Mouse (Mus musculus) layer of hippocampus, postnatal 25 days (tissue): ENCODE results near the gene Clec16a. TPM values are rescaled to one million over a fixed set of nuclear protein-coding genes. Genes with fewer than 3 reads are reported as not detected.

Source experiments
- DNase-seq, 2 experiments: peaks; one replicate each; pipeline ENCODE4 v3.0.0; 2022; ENCODE audit warnings: mixed read lengths in 2 of 2, low spot score in 1 of 2; ENCODE audit errors: extremely low spot score in 1 of 2
- total RNA-seq, 2 experiments: library from RNA; stranded (reverse); gene quantifications; 2 replicates each; pipeline ENCODE4 v1.2.3; 2021

The Clec16a gene
- total RNA-seq, 2 experiments from 2014 or later: 97.5 to 98.9 TPM

DNA sequence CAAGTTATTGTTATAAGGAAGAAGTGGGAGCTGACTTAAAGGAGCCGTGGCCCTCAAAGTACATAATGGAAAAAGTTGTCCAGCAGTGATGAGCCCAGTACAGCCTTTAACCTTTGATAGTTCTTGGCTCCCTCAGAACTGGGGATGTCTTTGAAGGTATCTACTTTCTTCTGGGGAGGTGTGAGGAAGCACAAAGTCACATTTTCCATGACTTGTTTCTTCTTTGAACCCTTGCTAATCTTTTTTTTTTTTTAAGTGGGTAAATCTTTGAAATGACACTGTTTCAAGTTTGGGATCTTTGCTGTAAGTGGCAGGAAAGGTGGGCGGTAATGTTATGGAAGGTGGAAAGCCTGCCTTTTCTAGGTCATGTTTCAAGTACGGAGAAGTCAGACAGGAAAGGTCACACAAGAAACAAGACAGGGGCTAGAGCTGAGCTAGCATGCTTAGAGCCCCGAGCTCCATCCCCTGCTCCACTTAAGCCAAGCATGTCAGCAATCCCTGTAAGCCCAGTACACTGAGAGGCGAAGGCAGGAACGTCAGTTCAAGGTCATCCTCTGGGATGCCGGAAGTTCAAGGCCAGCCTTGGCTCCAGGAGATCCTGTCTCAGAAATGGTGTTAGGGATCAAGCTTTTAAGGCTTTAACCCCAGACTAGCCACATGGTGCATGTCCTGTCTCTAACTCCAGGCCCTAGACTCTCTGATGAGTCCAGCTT lies 124.0 kb downstream of the Clec16a start:
- DNase-seq: no peak

DNA sequence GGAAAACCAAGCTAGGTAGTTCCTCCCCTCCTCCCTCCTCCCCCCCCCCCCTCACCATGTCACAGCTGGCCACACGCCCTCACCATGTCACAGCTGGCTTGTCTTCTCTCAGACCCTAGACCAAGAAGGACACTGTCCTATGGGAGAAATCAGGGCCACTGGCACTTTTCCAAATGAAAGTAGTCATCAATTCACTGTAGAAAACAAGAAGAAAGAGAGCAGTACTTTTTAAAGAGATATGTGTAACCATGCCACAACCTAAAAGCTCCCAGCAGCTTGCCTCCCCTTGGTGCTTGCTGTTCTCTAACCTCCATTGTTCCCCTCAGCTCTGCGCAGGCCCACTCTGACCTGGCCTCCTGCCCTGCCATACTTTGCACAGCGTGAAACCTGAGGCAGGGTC lies 124.8 kb downstream of the Clec16a start:
- no peak for DNase-seq

DNA sequence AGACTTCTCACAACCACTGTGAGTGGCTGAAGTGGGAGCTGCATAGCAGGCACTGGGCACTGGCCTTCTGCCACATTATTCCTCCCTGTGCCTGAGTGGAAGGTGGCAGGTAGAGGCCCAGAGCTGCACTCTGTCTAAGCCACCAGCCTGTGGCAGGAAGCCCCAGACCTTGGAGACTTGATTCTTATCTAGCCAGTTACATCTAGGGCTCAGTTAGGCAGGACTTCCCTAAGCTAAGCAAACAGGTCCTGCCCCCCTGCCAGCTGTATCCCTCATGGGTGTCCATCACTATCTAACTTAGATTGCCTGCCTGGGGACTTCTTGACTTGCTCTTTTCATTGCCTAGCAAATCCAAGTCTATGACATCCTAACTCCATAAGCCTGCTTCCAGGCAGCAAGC lies 127.4 kb downstream of the Clec16a start:
- no peak for DNase-seq

DNA sequence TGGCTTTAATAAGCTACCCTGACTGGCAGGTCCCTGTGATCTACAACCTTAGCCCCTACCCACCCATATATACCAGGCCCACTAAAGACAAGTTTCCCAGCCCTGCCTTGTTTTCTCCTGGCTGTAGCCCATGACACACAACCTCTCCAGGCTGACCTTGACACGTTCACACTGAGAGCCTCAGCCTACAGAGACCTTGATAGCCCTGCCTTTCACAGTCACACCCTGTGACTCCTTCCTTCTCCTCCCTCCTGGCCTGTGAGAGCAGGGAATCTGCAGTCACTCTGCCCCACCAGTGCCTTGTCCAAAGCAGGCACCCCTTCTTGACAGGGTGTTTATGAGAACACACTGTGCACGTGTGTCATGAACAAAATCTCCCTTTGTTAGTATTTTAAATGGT lies 128.9 kb downstream of the Clec16a start:
- DNase-seq: no peak

DNA sequence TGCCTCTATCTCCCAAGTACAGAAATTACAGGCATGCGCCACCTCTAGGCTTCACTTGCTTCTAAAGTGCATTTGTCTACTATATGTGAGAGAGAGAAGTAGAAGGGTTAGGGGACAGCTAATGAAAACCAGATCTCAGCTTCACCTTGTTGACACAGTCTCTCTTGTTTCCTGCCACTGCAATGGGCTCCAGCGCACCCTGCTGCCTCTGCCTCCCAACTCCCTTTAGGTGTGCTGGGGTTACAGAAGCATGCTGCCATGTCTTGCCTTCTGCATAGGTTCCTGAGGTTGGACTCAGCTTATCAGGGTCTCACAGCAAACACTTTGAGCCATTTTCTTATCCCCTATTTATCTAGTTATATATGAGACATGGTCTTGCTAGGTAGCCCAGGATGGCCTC lies 129.8 kb downstream of the Clec16a start:
- no peak for DNase-seq

DNA sequence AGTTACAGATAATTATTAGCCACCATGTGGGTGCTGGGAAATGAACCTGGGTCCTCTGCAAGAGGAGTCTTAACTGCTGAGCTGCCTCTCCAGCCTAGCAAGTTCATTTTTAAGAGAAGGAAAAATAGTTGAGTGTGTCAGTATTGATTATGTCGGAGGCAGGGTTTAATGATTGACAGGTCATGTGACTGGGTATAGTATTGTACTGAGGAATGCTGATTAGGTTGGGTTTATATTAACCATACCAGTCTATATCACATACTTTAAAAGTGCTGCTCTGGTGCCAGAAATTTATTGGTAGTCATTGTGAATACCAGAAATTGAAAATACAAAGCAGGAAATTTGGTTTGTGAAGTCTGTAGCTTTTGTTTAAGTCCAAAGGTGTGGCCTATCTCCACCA lies 130.5 kb downstream of the Clec16a start:
- DNase-seq: no peak

DNA sequence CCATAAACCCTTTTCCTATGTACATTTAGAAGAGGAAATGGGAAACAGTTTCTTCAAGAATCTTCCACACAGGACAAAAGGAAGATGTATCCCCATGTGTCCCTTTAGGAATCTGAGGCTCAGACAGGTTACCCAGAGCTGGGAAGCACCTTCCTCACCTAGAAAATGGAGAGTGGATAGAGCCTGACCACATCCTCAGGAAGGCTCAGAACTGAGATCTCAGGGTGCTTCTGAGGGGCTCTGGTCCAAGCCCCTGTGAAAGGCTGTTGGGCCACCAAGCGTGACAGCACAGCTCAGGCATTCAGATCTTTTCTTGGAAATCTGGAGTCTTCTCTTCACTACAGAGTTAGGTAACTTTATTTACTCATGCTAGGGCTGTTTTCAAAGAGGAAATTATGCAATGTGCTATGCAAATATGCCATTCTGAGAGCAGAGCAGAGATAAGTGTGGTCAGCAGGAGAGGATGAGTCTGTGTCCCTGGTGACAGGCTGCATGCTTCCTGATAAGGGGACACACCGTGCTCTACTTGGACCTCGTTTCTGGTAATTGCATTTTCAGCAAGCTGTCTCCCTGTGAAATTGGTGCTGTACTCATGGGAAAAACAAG lies 131.4 kb downstream of the Clec16a start:
- no peak for DNase-seq

DNA sequence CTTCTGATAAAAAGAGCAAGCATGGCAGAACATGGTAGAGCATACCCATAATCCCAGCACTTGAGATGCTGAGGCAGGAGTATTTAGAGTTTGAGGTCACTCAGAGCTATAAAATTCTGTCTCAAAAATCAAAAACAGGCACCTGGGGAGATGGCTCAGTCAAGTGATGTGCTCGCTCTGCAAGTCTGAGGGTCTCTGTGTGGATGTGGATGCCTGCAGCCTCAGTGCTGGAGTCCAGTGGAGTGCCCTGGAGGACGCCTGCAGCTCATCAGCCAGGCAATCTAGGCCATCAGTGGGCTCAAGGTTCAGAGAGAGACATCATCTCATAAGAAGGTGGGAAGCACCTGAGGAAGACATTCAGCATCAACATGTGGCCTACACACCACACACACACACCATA lies 137.4 kb downstream of the Clec16a start:
- DNase-seq: no peak

DNA sequence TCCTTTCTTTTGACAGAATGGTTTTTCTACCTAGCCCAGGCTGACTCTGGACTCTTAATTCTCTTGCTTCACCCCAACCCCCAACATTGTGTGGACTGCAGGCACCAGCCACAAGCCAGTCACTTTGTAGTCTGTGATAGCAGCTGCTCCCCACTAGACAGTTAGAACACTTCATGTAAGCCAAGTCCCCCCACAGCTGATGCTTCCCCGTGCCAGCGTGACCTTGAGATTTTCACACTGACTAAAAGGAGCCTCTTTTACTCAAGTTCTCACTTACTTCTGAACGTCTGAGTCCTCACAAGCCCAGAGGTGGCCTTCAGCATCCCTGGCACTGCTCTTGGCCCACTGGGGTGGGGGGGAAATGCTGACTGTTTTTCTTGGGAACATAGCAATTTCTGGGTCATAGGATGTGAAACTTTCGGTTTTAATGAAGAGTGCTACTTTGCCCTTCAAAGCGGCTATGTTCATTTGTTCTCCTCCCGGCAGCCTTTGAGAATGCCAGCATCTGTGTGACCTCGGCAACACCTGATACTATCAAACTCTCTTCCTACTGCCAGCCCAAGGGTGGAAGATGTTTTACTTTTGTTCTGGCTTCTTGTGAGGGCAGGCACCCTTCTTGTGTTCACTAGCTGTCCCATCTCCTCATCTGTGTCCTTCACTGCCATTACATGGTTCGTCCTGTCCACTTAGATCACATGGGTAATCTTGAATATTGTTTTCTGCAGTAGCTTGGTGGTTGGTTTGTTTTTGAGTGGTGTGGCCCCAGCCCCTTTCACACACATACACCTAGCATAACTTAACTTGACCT lies 138.3 kb downstream of the Clec16a start:
- DNase-seq: no peak

DNA sequence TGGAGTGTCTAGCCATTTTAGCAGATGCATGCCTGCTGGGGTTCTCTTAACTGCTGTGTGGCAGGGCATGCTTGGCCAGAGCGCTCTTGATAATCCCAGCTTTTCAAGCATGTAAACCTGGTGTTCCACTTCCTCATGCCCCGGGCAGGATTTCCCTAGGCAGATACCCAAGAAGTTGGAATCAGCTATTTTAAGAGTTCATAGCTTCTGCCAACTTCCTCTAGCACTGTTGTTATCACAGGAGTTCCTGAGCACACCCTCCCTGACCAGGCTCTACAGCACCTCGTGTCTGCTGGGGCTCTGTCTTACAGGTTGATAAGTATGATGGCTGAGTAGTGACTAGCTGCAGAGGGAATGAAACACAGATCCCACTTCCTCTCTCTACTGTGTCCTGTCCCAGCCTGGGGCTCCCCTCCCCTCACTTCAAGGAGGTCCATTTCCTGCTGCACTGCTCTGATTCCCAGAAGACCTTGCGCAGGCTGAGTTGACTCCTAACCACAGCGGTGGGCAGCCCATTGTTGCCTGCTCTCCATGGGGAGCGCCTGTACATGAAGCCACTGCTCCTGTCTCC lies 144.7 kb downstream of the Clec16a start:
- DNase-seq: no peak

DNA sequence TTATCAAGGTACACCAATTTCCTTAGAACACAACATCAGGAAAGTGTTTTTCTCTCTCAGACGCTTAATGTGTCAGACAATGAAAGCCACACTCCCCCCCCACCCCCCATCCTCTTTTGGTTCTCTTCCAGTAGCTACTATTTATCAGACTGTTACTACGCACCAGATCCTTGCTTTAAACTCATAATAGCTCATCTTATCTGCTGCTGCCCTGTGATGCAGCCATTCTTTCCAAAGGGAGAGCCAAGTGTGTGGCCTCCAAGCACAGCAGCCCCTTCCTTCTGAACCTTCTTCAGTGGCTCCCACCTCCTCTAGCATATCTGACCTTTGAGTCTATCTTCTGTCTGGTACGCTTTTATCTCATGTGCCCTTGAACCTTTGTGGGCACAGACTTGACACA lies 145.3 kb downstream of the Clec16a start:
- no peak for DNase-seq

DNA sequence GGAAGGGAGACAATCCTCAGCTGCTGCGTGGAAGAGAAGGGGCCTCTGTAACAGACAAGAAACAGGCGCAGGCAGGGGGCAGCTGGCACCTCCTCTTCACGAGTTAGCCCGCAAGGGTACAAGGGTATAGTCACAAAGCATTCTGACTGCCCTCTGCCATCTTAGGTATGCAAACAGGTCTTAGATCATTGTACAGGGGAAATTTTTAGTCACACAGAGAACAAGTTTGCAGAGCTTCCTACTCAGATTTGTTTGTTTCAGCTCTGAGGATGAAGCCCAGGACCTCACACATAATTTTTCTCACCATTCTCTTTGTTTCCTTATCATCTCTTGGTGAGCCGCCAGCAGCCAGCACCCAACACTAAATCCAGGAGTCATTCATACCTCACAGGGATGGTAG lies 146.6 kb downstream of the Clec16a start:
- no peak for DNase-seq

DNA sequence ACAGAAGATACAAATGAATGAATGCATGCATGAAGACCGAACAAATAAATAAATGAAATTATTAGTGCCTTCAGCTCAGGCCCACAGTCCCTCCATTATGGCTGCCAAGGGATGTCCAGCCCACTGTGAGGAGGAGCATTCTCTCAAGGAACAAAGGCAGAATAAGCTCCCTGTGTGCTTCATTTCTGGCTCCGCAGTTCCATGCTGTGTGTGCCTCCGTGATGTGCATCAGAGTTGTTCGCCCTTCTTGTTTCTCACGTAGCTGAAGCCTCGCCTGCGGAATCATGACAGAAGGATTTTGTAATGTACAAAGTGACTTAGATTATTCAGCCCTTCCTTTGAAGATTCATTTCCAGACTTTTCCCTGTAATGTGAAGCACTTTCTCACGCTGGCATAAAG lies 147.7 kb downstream of the Clec16a start:
- no peak for DNase-seq

DNA sequence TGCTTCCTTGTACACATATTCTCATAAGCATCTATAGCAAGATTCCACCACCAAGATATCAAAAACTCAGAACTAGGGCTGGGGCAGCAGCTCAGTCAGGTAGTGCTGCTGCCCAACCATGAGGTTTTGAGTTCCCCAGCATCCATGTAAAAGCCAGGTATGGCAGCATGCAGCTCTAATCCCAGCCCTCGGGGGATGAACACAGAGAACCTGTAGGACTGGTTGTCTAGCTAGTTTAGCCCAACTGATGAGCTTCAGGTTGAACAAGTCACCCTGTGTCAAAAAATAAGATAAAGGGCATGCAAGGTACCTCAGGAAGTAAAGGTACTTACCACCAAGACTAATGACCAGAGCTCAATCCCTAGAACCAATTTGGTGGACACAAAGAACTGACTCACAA lies 148.3 kb downstream of the Clec16a start:
- DNase-seq: no peak

DNA sequence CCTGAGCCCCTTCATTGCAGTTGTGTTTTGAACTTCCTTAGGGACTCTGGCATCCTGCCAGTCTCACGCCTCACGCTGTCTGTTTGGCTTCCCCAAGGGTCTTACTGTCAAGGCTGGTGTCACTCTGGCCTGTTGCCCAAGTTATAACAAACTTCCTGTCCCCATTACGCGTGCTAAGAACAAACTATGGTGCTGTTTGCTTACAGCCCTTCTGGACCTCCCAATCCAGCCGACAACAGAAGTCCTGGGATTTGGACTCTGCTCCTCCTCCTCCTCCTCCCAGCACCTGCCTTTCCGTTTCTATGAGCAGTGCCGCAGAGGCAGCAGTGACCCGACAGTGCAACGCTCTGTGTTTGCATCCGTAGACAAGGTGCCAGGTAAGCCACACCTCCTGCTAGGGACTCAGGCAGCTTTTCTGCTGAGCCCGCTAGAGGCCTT lies 149.3 kb downstream of the Clec16a start:
- DNase-seq: no peak

DNA sequence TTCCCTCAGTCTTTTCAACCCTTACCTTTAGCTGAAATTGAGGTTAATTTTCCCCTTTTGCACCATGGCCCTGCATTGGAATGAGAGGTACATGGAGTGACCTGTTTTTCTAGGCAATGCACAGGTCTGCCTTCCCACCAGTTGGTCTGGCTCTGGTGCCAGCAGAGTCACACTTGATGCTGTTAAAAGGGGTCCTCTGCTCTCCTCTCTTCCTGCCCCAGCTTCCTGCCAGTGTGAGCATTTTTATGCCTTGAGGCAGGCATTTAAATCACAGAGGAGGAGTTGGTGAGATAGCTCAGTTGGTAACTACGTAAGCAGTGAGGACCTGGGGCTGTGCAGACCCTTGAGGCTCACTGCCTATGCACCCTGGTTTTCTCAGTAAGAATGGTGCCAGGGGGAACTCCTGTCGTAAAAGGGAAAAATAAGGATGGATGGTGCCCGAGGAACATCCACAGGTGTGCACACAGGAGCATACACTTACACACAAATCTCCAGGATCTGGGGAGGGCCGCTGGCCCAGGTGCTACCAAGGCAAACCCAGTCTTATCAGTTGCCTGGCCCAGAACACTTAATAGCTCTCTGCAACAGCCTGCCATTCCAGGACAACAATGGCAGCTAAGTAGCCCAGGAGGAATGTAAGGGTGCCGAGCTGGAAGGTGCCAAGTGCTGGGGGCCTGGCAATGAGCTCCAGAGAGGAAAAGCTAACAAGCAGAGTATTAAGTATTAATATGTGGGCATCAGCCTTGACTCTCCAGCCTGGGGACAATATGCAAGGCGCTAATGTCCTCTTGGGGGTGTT lies 152.9 kb downstream of the Clec16a start:
- no peak for DNase-seq

DNA sequence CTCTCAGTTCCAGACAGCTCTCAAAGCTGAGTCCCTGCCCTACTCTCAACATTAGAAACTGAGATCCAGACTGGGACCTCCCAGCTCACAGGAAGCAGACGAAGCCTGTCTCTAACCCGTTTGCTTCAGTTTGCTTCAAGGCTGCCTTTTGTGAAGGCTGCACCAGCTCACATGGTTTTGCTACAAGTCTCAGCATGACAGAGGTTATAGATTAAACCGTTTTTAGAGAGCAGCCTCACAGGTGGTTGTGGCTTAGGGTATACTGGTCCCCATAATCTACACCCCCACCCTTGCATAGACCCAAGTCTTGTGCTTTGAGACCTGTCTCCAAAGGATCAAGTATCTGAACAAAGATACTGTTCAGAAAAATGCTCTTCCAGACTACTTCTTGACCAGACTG lies 154.2 kb downstream of the Clec16a start:
- DNase-seq: no peak

DNA sequence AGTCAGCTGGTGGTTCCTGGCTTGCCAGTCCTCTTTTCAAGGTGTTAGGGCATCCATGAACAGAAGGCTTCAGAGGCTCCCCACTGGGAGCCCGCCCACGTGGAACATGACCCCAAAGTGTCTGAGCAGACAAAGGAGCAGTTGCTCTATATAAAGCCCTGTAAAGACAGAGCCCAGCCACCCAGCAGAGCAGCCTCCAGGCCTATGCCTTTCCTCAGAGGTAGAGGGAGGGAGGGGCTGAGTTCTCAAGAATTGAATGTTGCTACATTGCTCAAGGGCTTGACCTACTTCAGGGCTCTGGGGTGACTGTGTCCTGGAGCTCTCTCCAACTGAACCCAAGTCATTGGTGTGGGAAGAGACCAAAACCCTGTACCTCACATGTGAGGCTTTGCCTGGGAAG lies 155.0 kb downstream of the Clec16a start:
- DNase-seq: no peak

DNA sequence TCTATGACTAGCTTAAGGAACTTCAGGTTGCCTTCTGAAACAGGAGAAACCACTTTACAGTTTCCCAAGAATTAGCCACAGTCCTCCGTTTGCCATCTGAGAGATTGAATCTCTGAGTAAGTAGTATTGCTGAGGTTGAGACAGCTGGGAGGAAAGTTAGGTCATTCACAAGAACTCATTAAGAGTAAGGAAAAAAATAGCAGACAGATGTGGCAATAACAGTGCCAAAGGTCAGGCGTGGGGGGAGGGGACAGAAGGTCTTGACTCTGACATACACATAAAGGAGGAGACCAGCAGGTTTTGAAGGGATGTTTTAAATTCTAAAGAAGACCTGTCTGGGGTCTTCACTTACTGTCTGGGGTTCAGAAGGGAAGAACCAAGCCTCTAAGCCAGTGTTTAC lies 157.3 kb downstream of the Clec16a start:
- DNase-seq: no peak

DNA sequence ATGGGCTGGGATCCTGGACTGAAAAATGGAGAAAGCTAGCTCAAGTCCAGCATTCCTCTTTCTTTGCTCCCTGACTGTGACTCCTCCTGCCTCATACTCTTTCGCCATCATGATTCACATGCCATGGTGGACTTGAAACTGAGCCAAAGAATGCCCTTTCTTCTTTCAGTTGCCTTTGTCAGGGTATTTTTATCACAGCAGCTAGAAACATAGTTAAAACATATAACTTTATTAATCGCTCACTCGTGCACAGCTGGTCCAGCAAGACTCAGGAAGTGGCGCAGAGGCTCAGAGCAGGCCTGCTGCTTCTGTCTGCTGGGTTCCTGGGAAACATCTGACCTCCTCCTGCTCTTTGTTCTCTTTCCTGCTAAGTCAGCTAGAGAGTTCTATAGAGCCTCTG lies 158.8 kb downstream of the Clec16a start:
- no peak for DNase-seq

DNA sequence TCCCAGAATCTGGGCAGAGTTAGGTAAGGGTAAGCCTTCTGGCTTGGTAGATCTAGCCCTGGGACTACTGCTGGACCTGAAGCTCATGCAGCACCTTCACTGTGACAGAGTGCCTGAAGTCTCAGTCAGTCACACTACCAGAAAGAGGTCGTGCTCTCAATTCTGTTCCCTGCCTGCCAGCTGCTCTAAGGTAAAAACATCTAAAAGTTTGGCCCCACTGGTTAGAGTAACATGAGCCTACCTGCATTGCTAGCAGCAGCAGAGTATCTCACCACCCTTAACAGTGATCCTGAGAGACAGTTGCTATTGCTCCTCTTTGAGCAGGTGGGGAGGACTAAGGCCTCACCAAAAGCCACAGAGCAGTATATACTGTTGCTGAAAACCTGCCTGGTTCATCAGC lies 160.3 kb downstream of the Clec16a start:
- DNase-seq: no peak
